Mouse (Mus musculus) liver, adult (tissue): Measurements from ENCODE around the gene Adgrb3.

Experiments
- GATA4 ChIP-seq: IDR thresholded peaks from 2 replicates; pipeline ENCODE4 v1.6.1; 2014; ENCODE audit warnings: mild to moderate bottlenecking, low read length; ENCODE audit not compliant: insufficient replicate concordance

Gene Adgrb3

GRCm38 (mm10) chr1:25828971-25829920, at the start of gene Adgrb3:
TSS of gene Adgrb3 (minus strand) at chr1:25829707.
- no peak for TF ChIP-seq GATA4

- no peak for TF ChIP-seq GATA4
Observed at GRCm38 (mm10) chr1:25877526-25877925, 48.0 kb upstream of the Adgrb3 start.

GRCm38 (mm10) chr1:25857473-25857872, 28.0 kb upstream of the Adgrb3 start:
- TF ChIP-seq GATA4 = no peak

- no peak for TF ChIP-seq GATA4
Observed at GRCm38 (mm10) chr1:25854451-25854978, 25.0 kb upstream of the Adgrb3 start.

- TF ChIP-seq GATA4 = no peak
Observed at GRCm38 (mm10) chr1:25832260-25832659, 2.8 kb upstream of the Adgrb3 start.

GRCm38 (mm10) chr1:25831521-25831900, 2.0 kb upstream of the Adgrb3 start:
- no peak for TF ChIP-seq GATA4

GRCm38 (mm10) chr1:25830757-25831520, 1.4 kb upstream of the Adgrb3 start:
- no peak for TF ChIP-seq GATA4

- TF ChIP-seq GATA4 = no peak
Observed at GRCm38 (mm10) chr1:25829921-25830751, 629 bp upstream of the Adgrb3 start.

- TF ChIP-seq GATA4 = no peak
Observed at GRCm38 (mm10) chr1:25828071-25828755, 1.3 kb downstream of the Adgrb3 start.

- TF ChIP-seq GATA4 = no peak
Observed at GRCm38 (mm10) chr1:25827436-25827835, 2.1 kb downstream of the Adgrb3 start.

- TF ChIP-seq GATA4 = no peak
Observed at GRCm38 (mm10) chr1:25826771-25827170, 2.7 kb downstream of the Adgrb3 start.

GRCm38 (mm10) chr1:25824626-25825025, 4.9 kb downstream of the Adgrb3 start:
- no peak for TF ChIP-seq GATA4

GRCm38 (mm10) chr1:25823961-25824360, 5.5 kb downstream of the Adgrb3 start:
- no peak for TF ChIP-seq GATA4

- no peak for TF ChIP-seq GATA4
Observed at GRCm38 (mm10) chr1:25815491-25815890, 14.0 kb downstream of the Adgrb3 start.
